Mouse (Mus musculus) midbrain, embryonic 16.5 days (tissue): ENCODE results near the gene Pgc. TPM values are rescaled to one million over a fixed set of nuclear protein-coding genes. Genes with fewer than 3 reads are reported as not detected.

Source experiments
- ATAC-seq: fragments of 200-750 bp; cut with Nextera tagmentation; 2 replicates; pipeline ENCODE4 v1.8.0; 2017; ENCODE audit warnings: moderate TSS enrichment
- H3K27ac ChIP-seq: fragments of 300-500 bp; sonication (generic); 2 replicates; pipeline ENCODE4 v1.5.1; 2014; ENCODE audit warnings: mild to moderate bottlenecking, low read length, mixed read lengths
- H3K27me3 ChIP-seq: fragments of 300-500 bp; sonication (generic); 2 replicates; pipeline ENCODE4 v1.6.1; 2014; ENCODE audit warnings: low read depth, low read length, mixed read lengths; ENCODE audit not compliant: control insufficient read depth, insufficient read depth
- H3K36me3 ChIP-seq: fragments of 300-500 bp; sonication (generic); 2 replicates; pipeline ENCODE4 v1.6.1; 2014; ENCODE audit warnings: mild to moderate bottlenecking, low read length, moderate library complexity, mixed read lengths; ENCODE audit not compliant: control insufficient read depth, insufficient read depth
- H3K4me1 ChIP-seq: fragments of 300-500 bp; sonication (generic); 2 replicates; pipeline ENCODE4 v1.6.1; 2014; ENCODE audit warnings: mild to moderate bottlenecking, low read length, mixed read lengths; ENCODE audit not compliant: control insufficient read depth, insufficient read depth
- H3K4me2 ChIP-seq: fragments of 300-500 bp; sonication (generic); 2 replicates; pipeline ENCODE4 v1.6.1; 2014; ENCODE audit warnings: mild to moderate bottlenecking, low read length, mixed read lengths
- H3K4me3 ChIP-seq: fragments of 300-500 bp; sonication (generic); 2 replicates; pipeline ENCODE4 v1.5.1; 2014; ENCODE audit warnings: low read depth, mild to moderate bottlenecking, low read length, moderate library complexity, mixed read lengths
- H3K9ac ChIP-seq: fragments of 300-500 bp; sonication (generic); 2 replicates; pipeline ENCODE4 v1.6.1; 2014; ENCODE audit warnings: low read depth, low read length, mixed read lengths
- H3K9me3 ChIP-seq: fragments of 300-500 bp; sonication (generic); replicated peaks from 2 replicates; pipeline ENCODE4 v1.6.1; 2014; ENCODE audit warnings: mild to moderate bottlenecking, low read length, mixed read lengths; ENCODE audit not compliant: control insufficient read depth, poor library complexity, severe bottlenecking
- WGBS: fragments of 180-500 bp; shearing (Covaris S2); extraction: QIAGEN DNeasy Blood & Tissue Kit; methylation state at CpG from one replicate; pipeline ENCODE4 v1.1.7; 2014; 5-methylcytosine and 5-hydroxymethylcytosine counted together
- polyA plus RNA-seq: library from polyadenylated mRNA; unstranded; fragments of >200 nt; fragmentation: Nextera tagmentation; extraction: Ambion mirVana; gene quantifications from 2 replicates; pipeline ENCODE4 v1.2.1, GENCODE M21; 2015

Gene Pgc
- polyA plus RNA-seq, 1 experiment from 2014 or later, result 0.13 TPM

DNA sequence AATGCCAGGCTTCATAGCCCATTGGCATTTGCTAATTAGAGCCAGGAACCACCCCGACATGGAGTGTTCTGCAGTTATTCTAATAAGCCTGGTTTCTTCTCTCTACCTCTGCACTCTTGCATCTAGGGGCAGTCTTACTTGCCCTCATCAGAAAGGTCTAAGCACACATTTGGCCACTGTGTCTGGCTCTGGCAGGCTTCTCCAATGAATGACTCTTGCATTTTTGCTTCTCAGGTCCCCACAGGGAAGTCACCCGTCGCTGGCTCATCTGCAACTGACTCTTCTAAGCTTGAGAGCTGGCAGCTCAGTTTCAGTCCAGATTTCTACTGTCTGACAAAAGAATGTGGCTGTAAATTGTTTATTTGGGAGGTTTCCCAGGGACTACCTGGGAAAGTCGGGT, 39.3 kb downstream of the Pgc start:
- no peak for ATAC-seq
- WGBS, result 83% methylated on average over 4 of the region's 4 CpGs
- H3K36me3 ChIP-seq, result no peaks in the 10 kb centered on the region
- no peak overlapping the region for H3K4me3 ChIP-seq
- H3K27ac ChIP-seq, result no peak overlapping the region
- no peak overlapping the region for H3K9ac ChIP-seq
- peaks cover 2% of the 10 kb centered on the region; the same call in 1 of the 2 replicates for H3K4me1 ChIP-seq
- no peak overlapping the region for H3K4me2 ChIP-seq
- no peaks in the 10 kb centered on the region for H3K9me3 ChIP-seq
- no peaks in the 10 kb centered on the region for H3K27me3 ChIP-seq

DNA sequence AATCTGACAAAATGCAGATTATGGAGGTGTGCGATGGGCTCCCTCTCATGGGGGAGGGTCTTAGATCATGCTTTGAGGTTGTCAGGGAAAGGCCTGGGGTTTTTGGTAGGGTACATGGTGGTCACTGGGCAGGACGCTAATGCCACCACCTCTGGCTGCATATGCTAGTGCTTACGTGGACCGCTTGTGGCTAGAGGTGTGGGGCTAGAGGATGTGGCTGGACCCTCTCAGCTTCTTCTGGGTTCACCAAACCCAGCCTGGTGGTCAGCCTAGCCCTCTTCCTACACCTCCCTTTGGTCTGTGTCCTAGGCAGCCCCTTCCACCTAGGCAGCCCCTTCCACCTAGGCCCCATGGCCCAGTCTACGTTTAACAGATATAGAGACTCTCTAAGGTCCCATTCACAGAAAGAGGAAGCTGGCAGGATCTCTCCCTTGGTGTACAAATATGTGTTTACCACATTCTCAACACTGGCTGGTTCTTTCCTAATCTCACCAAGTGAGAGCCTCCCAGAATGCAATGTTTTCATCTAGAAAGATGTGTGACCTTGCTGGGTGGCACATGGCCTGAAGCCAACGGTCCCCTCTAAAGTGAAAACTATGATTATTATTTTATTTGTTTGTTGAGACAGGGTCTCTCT, 39.9 kb downstream of the Pgc start:
- Histone ChIP-seq H3K27ac (no peak overlapping the region), H3K4me1 (peaks cover 2% of the 10 kb centered on the region; the same call in 1 of the 2 replicates), H3K4me3 (no peak overlapping the region), H3K36me3 (no peaks in the 10 kb centered on the region), H3K9ac (no peak overlapping the region), H3K27me3 (no peaks in the 10 kb centered on the region), H3K4me2 (no peak overlapping the region), H3K9me3 (no peaks in the 10 kb centered on the region)
- no peak for ATAC-seq
- 90% methylated on average over 6 of the region's 6 CpGs for WGBS

DNA sequence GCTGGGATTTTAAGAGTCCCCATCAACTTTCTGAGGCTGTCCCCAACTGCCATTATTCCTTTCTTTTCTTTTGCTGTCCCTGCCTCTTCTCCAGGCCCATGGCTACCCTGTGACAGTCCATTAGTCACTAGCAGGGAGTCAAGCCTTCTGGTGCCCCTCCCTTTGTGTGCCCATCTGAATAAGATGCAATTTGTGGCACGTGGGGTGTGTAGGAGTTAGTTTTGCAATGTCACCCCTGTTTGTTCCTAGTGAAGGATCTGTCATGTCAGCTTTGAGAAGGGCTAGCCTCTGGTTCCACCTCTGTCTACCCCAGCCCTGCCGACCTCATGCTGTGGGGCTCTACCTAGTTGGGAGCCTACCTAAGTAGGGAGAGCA, 40.4 kb downstream of the Pgc start:
- Histone ChIP-seq H3K4me1 (peaks cover 2% of the 10 kb centered on the region; the same call in 1 of the 2 replicates), H3K27me3 (no peaks in the 10 kb centered on the region), H3K4me2 (no peak overlapping the region), H3K9me3 (no peaks in the 10 kb centered on the region), H3K4me3 (no peak overlapping the region), H3K9ac (no peak overlapping the region), H3K36me3 (no peaks in the 10 kb centered on the region), H3K27ac (no peak overlapping the region)
- 80% methylated on average over 2 of the region's 2 CpGs for WGBS
- no peak for ATAC-seq

DNA sequence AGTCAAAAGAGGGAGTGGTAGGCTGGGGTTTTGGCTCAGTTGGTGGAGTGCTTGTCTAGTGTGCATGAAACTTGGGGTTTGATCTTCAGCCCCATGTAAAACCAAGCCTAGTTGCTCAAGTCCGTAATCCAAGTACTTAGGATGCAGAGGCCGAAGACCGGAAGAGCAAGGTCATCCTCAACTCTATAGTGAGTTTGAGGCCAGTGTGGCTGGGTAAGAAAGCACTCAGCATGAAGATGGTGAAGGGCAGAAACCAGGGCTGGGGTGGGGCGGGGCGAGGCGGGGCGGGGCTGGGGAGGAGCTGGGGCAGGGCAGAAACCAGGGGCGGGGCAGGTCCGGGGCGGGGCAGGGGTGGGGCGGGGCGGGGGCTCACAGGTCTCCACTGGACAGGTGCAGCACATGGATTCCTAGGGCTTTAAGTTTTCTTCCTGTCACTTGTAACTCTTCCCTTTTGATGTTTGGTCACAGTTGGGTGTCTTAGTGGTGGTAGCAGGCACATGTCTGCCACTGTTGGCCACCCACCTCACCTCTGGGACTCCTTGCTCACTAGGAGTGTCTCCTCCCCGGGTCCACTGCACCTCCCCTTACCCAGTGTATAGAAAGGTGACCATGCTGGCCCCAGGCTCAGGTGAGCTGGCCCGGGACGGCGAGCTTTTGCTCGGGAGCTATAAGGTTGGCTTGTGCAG, 41.0 kb downstream of the Pgc start:
- H3K9ac ChIP-seq, result no peak overlapping the region
- no peaks in the 10 kb centered on the region for H3K36me3 ChIP-seq
- H3K27me3 ChIP-seq, result no peaks in the 10 kb centered on the region
- WGBS, result 59% methylated on average over 14 of the region's 17 CpGs
- no peaks in the 10 kb centered on the region for H3K4me1 ChIP-seq
- H3K9me3 ChIP-seq, result peaks cover 3% of the 10 kb centered on the region; the same call in 1 of the 2 replicates
- no peak overlapping the region for H3K4me2 ChIP-seq
- no peak overlapping the region for H3K4me3 ChIP-seq
- ATAC-seq, result no peak
- H3K27ac ChIP-seq, result no peak overlapping the region

DNA sequence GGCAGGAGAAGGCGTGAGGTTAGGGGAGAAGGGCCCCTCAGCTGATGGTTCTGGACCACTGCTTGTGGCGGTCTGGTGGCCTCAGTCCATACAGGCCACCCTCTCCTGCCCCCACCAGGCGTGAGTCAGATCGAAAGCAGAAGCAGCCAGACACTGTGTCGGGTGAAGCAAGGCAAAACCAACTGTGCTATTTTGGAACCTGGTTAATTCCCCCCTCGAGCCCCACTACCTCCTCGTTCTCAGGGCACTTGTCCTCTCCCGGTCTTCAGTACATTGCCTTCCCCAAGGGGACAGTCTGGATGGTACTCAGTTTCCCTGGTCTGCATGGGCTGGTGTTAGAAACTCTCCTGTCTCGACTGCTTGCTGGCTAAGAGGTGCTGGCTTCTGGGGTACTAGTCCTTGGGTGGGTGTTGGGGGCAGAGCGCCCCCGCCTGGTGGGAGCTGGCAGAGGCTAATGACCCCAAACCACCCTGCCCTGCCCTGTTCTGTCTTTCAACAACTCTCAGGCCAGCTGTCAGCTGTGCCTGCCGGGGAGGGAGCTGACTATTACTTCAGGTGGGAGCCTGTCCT, 42.1 kb downstream of the Pgc start:
- Histone ChIP-seq H3K4me2 (no peak overlapping the region), H3K36me3 (no peaks in the 10 kb centered on the region), H3K27me3 (no peaks in the 10 kb centered on the region), H3K9ac (no peak overlapping the region), H3K27ac (no peak overlapping the region), H3K4me1 (no peaks in the 10 kb centered on the region), H3K4me3 (no peak overlapping the region), H3K9me3 (peaks cover 3% of the 10 kb centered on the region; the same call in 1 of the 2 replicates)
- ATAC-seq, result no peak
- 50% methylated on average over 12 of the region's 12 CpGs for WGBS

DNA sequence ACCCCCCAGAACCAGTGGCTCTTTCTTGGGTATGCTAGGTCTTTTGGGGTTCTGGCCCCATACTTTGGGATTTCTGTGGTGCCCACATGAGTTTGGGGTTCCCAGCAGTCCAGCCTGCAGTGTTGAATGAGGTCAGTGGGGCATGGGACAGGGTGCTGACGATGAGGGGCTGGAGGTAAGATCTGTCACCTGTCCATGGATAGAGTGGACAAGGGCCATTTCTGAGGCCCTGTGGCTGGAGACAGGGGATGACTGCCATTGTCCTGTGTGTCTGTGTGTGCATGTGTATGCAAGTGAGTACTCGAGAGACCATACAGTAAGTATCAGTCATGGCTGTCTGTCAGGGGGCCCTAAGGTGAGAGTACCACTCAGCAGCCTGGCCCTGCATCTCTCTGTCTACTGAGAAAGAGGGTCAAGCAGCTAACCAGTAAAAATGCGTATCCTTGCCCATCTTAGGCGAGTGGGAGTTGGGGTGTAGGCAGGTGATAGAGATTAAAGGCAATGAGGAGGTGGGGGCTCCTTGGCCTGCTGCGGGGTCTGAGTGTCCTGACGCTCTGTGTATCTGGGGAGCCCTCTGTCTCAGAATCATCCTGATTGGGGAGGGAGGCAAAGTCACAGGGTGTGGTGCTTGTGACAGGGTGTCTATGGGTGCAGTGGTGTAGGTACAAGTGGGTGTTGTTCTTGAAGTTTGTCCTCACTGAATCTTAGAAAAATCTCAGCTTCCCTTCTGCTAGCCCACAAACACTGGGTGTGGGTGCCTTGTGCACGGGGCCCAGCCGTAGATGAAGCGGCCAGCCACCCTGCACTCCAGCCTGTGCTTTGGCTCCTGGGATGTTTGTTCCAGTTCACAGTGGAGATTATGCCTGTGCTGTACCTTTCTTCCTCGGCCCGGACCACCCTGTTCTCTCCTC, 43.0 kb downstream of the Pgc start:
- WGBS, result 87% methylated on average over 11 of the region's 11 CpGs
- Histone ChIP-seq H3K4me3 (no peak overlapping the region), H3K4me2 (no peak overlapping the region), H3K9me3 (peaks cover 3% of the 10 kb centered on the region; the same call in 1 of the 2 replicates), H3K27me3 (no peaks in the 10 kb centered on the region), H3K27ac (no peak overlapping the region), H3K9ac (no peak overlapping the region), H3K4me1 (no peaks in the 10 kb centered on the region), H3K36me3 (no peaks in the 10 kb centered on the region)
- no peak; the same call in 1 of the 2 replicates for ATAC-seq

DNA sequence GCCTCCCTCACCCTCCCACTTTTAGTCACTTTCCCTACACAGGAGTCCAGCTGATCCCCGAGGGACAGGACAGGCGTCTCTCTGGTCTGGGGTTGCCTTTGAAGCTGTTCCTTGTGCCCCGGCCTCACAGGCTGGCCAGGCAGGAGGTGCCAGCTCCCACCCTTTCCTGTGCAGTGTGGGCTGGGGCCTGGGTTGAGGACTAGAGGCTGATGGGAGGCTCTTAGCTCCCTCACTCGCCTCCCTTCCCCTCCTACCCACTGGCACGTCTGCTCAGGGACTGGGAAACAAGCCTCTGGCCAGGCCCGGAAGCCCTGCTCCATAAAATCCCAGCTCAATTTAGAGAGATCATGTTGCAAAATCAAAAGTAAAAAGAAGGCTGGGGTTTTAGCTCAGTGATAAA, 47.0 kb downstream of the Pgc start:
- Histone ChIP-seq H3K36me3 (no peaks in the 10 kb centered on the region), H3K27me3 (no peaks in the 10 kb centered on the region), H3K4me1 (no peaks in the 10 kb centered on the region), H3K27ac (no peak overlapping the region), H3K4me2 (no peak overlapping the region), H3K9ac (no peak overlapping the region), H3K9me3 (peaks cover 3% of the 10 kb centered on the region; the same call in 1 of the 2 replicates), H3K4me3 (no peak overlapping the region)
- ATAC-seq, result no peak
- WGBS, result 74% methylated on average over 6 of the region's 6 CpGs

DNA sequence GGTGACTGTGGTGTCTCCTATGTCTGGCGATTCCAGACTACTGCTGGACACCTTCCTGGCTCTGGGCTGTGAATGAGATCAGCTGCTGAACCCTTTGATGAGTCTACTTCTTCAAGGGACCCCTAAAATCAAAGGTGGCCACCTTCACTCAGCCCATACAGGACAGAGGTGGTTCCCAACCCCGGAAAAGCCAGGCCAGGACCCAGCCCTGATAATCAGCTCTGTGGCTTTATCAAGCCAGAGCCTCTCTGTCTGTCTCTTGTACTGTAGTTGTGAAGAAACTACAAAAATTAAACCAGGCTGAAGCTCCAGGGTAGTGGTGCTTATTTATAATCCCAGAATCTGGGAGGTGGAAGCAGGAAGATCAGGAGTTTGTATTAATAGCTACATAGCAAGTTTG, 50.5 kb downstream of the Pgc start:
- no peak overlapping the region for H3K4me2 ChIP-seq
- no peaks in the 10 kb centered on the region for H3K36me3 ChIP-seq
- 85% methylated on average over 2 of the region's 2 CpGs for WGBS

More for the DNA sequence above, 50.5 kb downstream of the Pgc start:
- H3K9ac ChIP-seq, result no peak overlapping the region
- no peak overlapping the region for H3K4me3 ChIP-seq
- no peaks in the 10 kb centered on the region for H3K4me1 ChIP-seq
- H3K27ac ChIP-seq, result no peak overlapping the region
- ATAC-seq, result no peak
- no peaks in the 10 kb centered on the region for H3K27me3 ChIP-seq
- H3K9me3 ChIP-seq, result peaks cover 3% of the 10 kb centered on the region; the same call in 1 of the 2 replicates
